Mouse (Mus musculus) embryonic fibroblast, embryonic 13.5 days (primary cell): ENCODE data around the gene Myo1d.

Experiments used
- CTCF ChIP-seq: IDR thresholded peaks from 2 replicates; pipeline ENCODE4 v1.5.1; 2011; ENCODE audit warnings: mild to moderate bottlenecking, control low read depth, low read length, moderate library complexity, borderline replicate concordance; ENCODE audit not compliant: insufficient read depth
- POLR2A ChIP-seq: IDR thresholded peaks from 2 replicates; pipeline ENCODE4 v1.6.1; 2011; ENCODE audit warnings: low read depth, mild to moderate bottlenecking, control low read depth, low read length, moderate library complexity

GRCm38 (mm10) chr11:80698721-80699120 lies 81.1 kb downstream of the Myo1d start:
- TF ChIP-seq CTCF (no peak), POLR2A (no peak)
